Mouse (Mus musculus) erythroid progenitor cell, adult 5-6 weeks (primary cell): ENCODE results near the gene Oca2. TPM values are rescaled to one million over a fixed set of nuclear protein-coding genes. Genes with fewer than 3 reads are reported as not detected.

Source experiments
- ATAC-seq: replicated peaks from 2 replicates; pipeline ENCODE4 v1.8.0; 2016; ENCODE audit warnings: moderate number of reproducible peaks, mild to moderate bottlenecking, moderate TSS enrichment, inconsistent platforms; ENCODE audit not compliant: poor library complexity, low FRiP score, severe bottlenecking
- total RNA-seq, 2 experiments: library from RNA; stranded (forward) in 1 of 2; stranded (reverse) in 1 of 2; fragments of 150-400 nt in 1 of 2; fragments of 186-747, 209-891 nt in 1 of 2; gene quantifications; 2 replicates each; pipeline versions ENCODE4 v1.2.3 to v1.2.4; 2015 to 2017; ENCODE audit warnings: low replicate concordance in 2 of 2

Gene Oca2
- total RNA-seq, 2 experiments from 2014 or later: not detected

- no peak for ATAC-seq
Observed at GRCm38 (mm10) chr7:56356658-56357342, 117.2 kb downstream of the Oca2 start.

GRCm38 (mm10) chr7:56381750-56382421 lies 142.3 kb downstream of the Oca2 start:
- no peak for ATAC-seq

- no peak for ATAC-seq
Observed at GRCm38 (mm10) chr7:56382706-56383105, 143.1 kb downstream of the Oca2 start.

- no peak for ATAC-seq
Observed at GRCm38 (mm10) chr7:56388295-56388694, 148.7 kb downstream of the Oca2 start.

GRCm38 (mm10) chr7:56418182-56418836 lies 178.7 kb downstream of the Oca2 start:
- no peak for ATAC-seq

GRCm38 (mm10) chr7:56419253-56419844 lies 179.8 kb downstream of the Oca2 start:
- ATAC-seq: no peak

GRCm38 (mm10) chr7:56421946-56422345 lies 182.4 kb downstream of the Oca2 start:
- no peak for ATAC-seq

- ATAC-seq: no peak
Observed at GRCm38 (mm10) chr7:56423548-56423947, 184.0 kb downstream of the Oca2 start.

GRCm38 (mm10) chr7:56460814-56461520 lies 221.4 kb downstream of the Oca2 start:
- no peak for ATAC-seq

GRCm38 (mm10) chr7:56498242-56498641 lies 258.7 kb downstream of the Oca2 start:
- no peak for ATAC-seq

GRCm38 (mm10) chr7:56499319-56499718 lies 259.8 kb downstream of the Oca2 start:
- ATAC-seq: no peak

GRCm38 (mm10) chr7:56499767-56500166 lies 260.2 kb downstream of the Oca2 start:
- no peak for ATAC-seq

- no peak for ATAC-seq
Observed at GRCm38 (mm10) chr7:56500438-56500837, 260.9 kb downstream of the Oca2 start.

- ATAC-seq: no peak
Observed at GRCm38 (mm10) chr7:56518581-56518980, 279.0 kb downstream of the Oca2 start.

GRCm38 (mm10) chr7:56519741-56520140 lies 280.2 kb downstream of the Oca2 start:
- no peak for ATAC-seq

GRCm38 (mm10) chr7:56534856-56535255 lies 295.3 kb downstream of the Oca2 start:
- ATAC-seq: no peak

- no peak for ATAC-seq
Observed at GRCm38 (mm10) chr7:56549226-56549625, 309.7 kb downstream of the Oca2 start.

GRCm38 (mm10) chr7:56551804-56552203 lies 312.2 kb downstream of the Oca2 start:
- no peak for ATAC-seq
